In genomic region chr2:70672476-70672875, GRCm38 (mm10) we compare ENCODE assay signal across 17 mouse cellular contexts.
"Had no signal": no experiment of that assay in that cellular context is flagged by ENCODE, and none has a peak within 500 bp of the region (broad histone marks: within the 10 kb centered on the region; RNA-seq: fewer than 3 reads in every experiment).

No protein-coding gene starts in this region.

- ATAC-seq: hindbrain, postnatal 0 days; intestine, embryonic 16.5 days; liver, embryonic 12.5 days had no signal

- DNase-seq: gastrocnemius, postnatal 14 days; gastrocnemius, postnatal 36 days; heart, adult 11 months; heart, adult 2 months; heart, postnatal 14 days; heart, postnatal 36 days; kidney, adult 11 months; kidney, adult 2 months; kidney, adult 9 months; kidney, postnatal 14 days; kidney, postnatal 36 days; layer of hippocampus, adult 9-11 months; layer of hippocampus, postnatal 36 days; left cerebral cortex, postnatal 4 days had no signal
